Mouse (Mus musculus) C2C12 (cell line): ENCODE measurements around the gene Alg13.

Experiments used
- CEBPB ChIP-seq: IDR thresholded peaks from one replicate; pipeline ENCODE4 v1.6.1; 2011; ENCODE audit warnings: low read depth, mild to moderate bottlenecking, control low read depth, moderate library complexity
- MAX ChIP-seq: IDR thresholded peaks from one replicate; pipeline ENCODE4 v1.6.1; 2011; ENCODE audit warnings: mild to moderate bottlenecking, control low read depth

DNA sequence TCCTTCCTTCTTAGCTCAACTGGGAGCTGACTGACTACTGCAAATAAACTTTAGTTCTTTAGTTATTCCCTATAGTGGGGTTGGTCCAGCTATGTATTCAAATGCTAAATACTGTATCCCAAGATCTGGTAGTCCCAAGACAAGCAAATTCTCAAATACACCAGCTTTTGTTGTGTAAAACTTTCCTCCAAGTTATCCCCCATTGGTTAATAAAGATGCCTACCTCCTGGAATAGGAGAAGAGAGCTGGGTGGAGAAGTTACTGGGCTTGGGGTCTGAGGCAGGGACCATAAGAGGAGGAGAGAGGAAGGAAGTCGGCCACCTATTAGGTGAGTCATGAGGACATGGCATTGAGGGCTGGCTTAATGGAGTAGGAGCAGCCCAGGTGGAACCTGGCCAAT lies 49.0 kb upstream of the Alg13 start:
- TF ChIP-seq MAX (no peak), CEBPB (no peak)
